Mouse (Mus musculus) spleen, postnatal 10 days (tissue): ENCODE results near the gene Zfp697.
"Not testable (repeated sequence)": the region's sequence is repeated elsewhere in the genome, so short reads cannot be mapped to it uniquely, and the experiment has no call there.

Experiments
- DNase-seq, 2 experiments: peaks; one replicate each; pipeline ENCODE4 v3.0.0; 2021 to 2022; ENCODE audit warnings: low spot score in 2 of 2

Gene Zfp697

DNA sequence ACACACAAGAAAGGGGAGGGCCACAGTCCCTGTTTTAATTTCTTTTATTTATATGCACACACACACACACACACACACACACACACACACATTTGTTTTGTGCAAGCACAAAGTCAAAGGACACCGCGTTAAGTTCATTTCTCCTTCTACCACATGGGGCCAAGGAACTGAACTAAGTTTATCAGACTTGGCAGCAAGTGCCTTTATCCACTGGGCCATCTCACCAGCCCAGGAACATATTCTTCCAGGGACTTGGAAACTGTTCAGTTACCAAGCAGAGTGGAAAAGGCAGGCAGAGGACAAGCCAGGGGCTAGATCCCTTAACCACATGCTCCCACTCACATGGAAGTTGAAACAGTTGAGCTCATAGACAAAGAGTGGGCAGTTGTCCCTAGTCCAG lies 13.5 kb upstream of the Zfp697 start:
- no peak for DNase-seq

DNA sequence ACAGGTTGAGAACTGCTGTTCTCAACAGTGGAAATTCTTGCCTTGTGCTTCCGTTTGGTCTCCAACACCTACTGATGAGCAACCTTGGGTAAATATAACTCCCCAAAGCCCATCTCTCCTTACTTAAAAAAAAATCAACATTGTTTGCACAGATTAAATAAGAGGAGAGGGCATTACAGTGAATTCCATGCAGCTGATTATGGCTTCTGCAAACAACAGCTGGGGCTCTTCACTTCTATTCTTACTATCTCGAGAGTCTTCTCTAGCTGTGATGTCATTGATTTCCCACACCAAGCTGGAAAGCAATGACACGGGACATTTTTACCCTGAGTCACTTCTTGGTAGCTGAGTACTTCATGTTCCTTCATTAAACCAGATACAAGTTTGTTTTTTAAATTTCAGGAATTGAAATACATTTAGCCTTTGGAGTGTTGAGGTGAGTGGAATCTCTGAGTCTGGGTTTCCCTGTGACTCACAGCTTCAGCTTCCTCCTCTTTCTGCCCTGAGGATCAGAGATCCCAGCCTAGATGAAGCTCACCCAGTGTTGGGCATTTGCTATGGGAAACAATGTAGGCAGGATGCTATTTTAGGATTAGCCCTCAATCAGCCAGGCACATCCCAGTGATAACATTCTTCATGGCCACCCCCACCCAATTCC lies 8.1 kb upstream of the Zfp697 start:
- DNase-seq = no peak

GRCm38 (mm10) chr3:98374980-98375379 lies 7.3 kb upstream of the Zfp697 start:
- no peak for DNase-seq

DNA sequence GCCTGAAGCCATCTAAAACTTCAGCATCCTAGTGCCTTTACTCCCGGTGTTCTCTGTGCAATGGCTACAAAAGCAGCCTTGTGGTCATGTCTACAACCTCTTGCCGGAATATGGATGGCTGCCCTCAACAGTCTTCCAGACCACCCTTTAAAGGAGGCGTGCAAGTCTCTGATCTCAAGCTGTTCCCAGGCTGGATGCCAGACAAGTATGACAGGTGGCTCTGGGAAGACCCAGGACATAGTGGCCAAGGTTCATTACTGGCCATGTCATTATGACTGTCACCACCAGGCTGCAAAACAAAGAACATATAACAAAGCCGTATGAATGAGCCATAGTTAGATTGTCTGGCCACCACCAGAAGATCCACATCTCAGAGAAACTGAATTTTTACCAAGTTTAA lies 4.0 kb upstream of the Zfp697 start:
- no peak for DNase-seq

- DNase-seq = no peak
Measured at GRCm38 (mm10) chr3:98379236-98379635, 3.0 kb upstream of the Zfp697 start.

- DNase-seq = no peak
Measured at GRCm38 (mm10) chr3:98381677-98382245, 500 bp upstream of the Zfp697 start.

- DNase-seq = no peak
Measured at GRCm38 (mm10) chr3:98383024-98383790, 946 bp downstream of the Zfp697 start.

GRCm38 (mm10) chr3:98387086-98387485 lies 4.8 kb downstream of the Zfp697 start:
- DNase-seq = no peak

- DNase-seq = no peak
Measured at GRCm38 (mm10) chr3:98387756-98388155, 5.5 kb downstream of the Zfp697 start.

- DNase-seq = no peak
Measured at GRCm38 (mm10) chr3:98389305-98389704, 7.0 kb downstream of the Zfp697 start.

DNA sequence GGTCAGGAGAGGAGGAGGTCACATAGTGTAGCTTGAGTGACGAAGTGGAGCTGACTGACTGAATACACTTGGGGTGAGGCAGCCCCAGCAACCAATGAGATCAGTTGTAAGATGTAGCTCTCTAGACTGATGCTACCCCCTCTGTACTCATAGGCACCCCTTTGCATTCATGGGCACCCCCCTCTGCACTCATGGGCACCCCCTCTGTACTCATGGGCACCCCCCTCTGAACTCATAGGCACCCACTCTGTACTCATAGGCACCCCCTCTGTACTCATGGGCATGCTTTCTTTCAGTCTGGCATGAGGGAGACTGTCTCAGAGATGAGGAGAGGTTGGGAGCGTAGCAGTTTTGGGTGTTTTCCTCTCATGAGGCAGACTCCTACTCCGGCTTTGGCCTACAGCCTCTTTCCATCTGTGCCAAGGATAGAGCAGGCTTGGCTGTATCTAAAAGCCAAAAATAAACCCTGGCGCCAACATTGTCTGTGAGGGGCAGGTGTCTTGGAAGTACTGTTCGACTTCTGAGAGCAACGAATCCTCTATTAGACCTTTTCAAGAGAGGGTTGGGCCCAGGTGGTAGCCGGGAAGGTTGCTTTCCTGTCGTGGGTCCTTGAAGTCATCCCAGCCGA lies 22.1 kb downstream of the Zfp697 start:
- not testable (repeated sequence) for DNase-seq

GRCm38 (mm10) chr3:98405877-98406276 lies 23.6 kb downstream of the Zfp697 start:
- DNase-seq = not testable (repeated sequence)

- peak in 1 of 2 experiments; percentile 36 for DNase-seq
Measured at GRCm38 (mm10) chr3:98406569-98407144, 24.4 kb downstream of the Zfp697 start.

GRCm38 (mm10) chr3:98407261-98407780 lies 25.1 kb downstream of the Zfp697 start:
- not testable (repeated sequence) for DNase-seq

DNA sequence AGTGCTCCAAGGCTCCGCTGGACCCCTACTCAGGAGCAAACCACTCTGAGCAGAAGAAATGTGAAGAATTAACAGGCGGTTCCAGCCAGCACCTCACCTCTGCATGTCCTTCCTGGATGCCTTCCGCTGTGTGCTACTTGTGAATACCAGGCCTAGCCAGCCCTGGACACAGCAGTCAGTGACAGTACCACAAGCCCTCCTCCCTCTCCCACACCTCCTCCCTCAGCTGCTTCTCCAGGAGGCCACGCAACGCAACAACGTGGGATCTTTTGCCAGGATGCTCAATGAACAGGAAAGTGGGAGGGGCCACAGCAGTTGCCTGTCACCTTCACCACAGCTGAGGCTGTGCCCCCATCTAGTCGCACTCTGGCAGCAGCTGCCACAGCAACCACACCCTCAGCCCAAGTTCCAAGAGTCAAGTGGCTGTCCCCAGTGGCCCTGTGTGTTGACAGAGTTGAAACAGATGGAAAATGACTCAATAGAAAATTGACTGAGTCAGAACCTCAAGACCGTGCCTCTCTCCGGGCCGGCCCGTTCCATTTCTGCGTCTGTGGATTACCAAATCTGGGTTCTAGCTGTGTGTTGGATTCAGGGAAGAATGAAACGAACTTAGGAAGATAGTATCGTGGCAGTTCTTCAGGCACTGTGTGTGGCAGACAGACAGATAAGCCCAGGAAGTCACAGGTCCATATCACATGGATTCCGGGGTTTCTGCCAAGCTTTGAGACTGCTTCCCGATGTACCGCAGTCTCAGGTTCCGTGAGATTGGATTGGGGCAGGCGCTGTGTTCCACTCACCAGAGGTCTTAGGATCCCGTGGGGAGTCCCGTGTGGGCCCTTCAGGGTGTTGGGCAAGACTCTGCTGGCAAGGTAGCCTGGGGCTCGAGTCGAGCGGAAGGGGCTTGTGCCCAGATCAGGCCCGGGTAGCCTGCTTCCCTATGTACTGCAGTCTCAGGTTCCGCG lies 28.6 kb downstream of the Zfp697 start:
- DNase-seq = not testable (repeated sequence)

GRCm38 (mm10) chr3:98413733-98414132 lies 31.5 kb downstream of the Zfp697 start:
- DNase-seq = no peak

DNA sequence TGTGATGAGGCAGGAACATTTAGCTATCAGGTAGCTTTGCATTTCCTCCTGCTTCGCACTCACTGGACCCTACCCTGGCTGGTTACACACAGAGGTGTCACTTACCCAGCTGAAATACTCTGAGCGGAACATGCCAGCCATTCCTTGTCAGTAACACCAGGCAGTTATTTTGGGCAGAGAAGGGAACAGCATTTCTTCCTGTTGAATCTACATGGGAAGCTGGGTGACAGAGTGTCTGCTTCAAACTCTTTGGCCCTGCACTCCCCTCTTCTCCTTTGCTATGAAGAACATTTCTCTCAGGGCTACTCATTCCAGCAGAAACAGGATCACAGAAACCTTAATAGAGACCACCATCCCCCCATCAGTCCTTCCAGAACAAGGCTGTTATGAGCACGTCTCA lies 32.0 kb downstream of the Zfp697 start:
- no peak for DNase-seq

DNA sequence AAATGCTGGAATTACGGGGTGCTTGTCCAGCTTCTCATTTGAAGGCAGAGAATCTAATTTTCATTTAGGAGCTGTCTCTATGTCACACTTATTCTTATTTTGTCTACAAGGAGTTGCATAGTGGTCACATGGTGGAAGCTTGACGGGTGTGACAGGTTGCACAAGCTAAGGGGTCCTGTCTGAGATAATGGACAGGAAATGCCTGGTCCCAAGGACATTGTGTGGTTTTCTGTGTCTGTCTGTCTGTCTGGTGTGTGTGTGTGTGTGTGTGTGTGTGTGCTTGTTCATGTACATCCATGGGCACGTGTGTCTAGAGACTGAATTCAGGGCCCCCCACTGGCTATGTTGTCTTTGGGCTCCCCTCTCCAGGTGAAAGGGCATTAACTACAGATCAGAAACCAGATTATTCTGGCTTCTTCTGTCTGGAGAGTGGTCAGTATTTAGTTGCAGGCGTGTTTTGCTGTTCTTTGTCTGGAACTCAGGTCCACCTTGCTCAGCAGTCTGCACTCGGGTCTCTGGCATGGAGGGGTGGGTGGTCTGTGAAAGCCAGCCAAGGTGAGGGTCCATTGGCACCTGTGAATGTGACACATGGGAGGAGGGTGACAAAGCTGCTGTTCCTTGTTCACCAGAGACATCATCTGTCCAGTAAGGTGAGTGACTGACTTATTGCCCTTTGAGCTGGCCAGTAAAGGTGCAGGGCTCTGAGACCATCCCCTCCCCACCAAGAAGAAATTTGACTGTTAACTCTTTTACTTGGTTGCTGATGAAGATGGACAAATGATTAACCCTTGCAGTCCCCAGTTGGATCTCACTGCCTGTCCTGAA lies 34.4 kb downstream of the Zfp697 start:
- DNase-seq = no peak

DNA sequence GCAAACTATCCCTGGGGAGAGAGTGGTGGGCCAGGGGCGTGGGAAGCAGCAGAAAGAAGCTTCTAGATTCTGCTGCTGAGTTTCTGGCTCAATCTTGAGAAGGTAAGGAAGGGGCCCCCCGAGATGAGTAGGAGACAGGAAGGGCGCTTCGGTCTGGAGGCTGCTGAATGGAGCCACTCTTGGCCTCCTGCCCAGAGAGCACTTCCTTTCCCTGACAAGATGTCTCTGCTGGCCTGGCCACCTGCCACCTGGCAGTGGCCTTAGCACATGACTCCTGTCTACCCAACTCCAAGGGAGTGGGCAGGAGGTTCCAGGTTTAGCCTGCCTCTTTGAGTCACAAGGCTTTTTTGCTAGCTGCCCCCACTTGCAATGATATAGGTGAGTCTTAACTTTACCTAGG lies 35.1 kb downstream of the Zfp697 start:
- peak in 1 of 2 experiments; percentile 50 for DNase-seq
